In genomic region chrX:21352350-21352749, GRCm38 (mm10) we compare ENCODE assay signal across 10 mouse cellular contexts.
DNase-seq lines count a peak whose midpoint lies in the region; ATAC-seq and TF ChIP-seq lines count a peak whose summit lies in the region.
"Had no signal": no experiment of that assay in that cellular context is flagged by ENCODE, and none has a peak within 500 bp of the region (broad histone marks: within the 10 kb centered on the region; RNA-seq: fewer than 3 reads in every experiment).

No protein-coding gene starts in this region.

- peaks cover 10% of the 10 kb centered on the region for H3K27me3 ChIP-seq in Patski
- H3K27me3 ChIP-seq: midbrain, embryonic 15.5 days had no signal

- peak; percentile 60 for TF ChIP-seq CTCF in Patski (IDR thresholded peaks at IDR 0.05)

- ATAC-seq in Patski = no peak
- ATAC-seq: inflammation-experienced regulatory T-cells, adult 6 months; midbrain, embryonic 15.5 days had no signal

- CTCF ChIA-PET in Patski (lab: Charles Lee) = interaction anchor here (1.5 kb wide), 1 partner anchor 60 kb away, joined by 5 read pairs; no protein-coding TSS in a partner anchor

- in situ Hi-C loops in Patski (cut with MboI; ENCODE audit: low pct_unique_long_range_greater_than_20kb) = no loop called here

- POLR2A ChIA-PET in Patski (lab: Charles Lee) = no interaction called here

- DNase-seq in cerebellum, adult 18-20 months = peak; percentile 2 to 10
- no peak for DNase-seq in cerebellum, postnatal 36 days
- DNase-seq in kidney, postnatal 14 days = peak; percentile 1
- no peak for DNase-seq in kidney, adult 8-10 months
- DNase-seq in 3T3-L1 (ENCODE audit: low read depth, low spot score) (peak; percentile 71), Patski (ENCODE audit: low read depth, low spot score) (no peak)
- DNase-seq in natural killer cell, adult 2 months (ENCODE audit: low spot score in 2 of 2) = no peak
- DNase-seq in thymus, postnatal 14 days = no peak

Comparison
In these comparisons a context has a peak if more than half of its experiments do, and no peak if none do; other contexts are left out.
1. DNase-seq: peak in cerebellum, adult 18-20 months (2 of 2), kidney, postnatal 14 days (single experiment) and 3T3-L1 (single experiment); none in cerebellum, postnatal 36 days (0 of 2), kidney, adult 8-10 months (0 of 2), Patski (single experiment), natural killer cell, adult 2 months (0 of 2) and thymus, postnatal 14 days (single experiment).